Mouse (Mus musculus) heart, embryonic 11.5 days (tissue): ENCODE measurements around the gene Tlx3. TPM values are rescaled to one million over a fixed set of nuclear protein-coding genes. Genes with fewer than 3 reads are reported as not detected.

Experiments
- ATAC-seq: fragments of 200-750 bp; cut with Nextera tagmentation; replicated peaks from 2 replicates; pipeline ENCODE4 v1.8.0; 2017; ENCODE audit warnings: moderate library complexity; ENCODE audit not compliant: insufficient number of reproducible peaks, low FRiP score, low TSS enrichment
- H3K27ac ChIP-seq: fragments of 300-500 bp; sonication (generic); 2 replicates; pipeline ENCODE4 v1.5.1; 2014; ENCODE audit warnings: mild to moderate bottlenecking, low read depth, low read length
- H3K27me3 ChIP-seq: fragments of 300-500 bp; sonication (generic); 2 replicates; pipeline ENCODE4 v1.6.1; 2014; ENCODE audit warnings: mild to moderate bottlenecking, low read length, mixed read lengths; ENCODE audit not compliant: control insufficient read depth, insufficient read depth
- H3K36me3 ChIP-seq: fragments of 300-500 bp; sonication (generic); 2 replicates; pipeline ENCODE4 v1.6.1; 2014; ENCODE audit warnings: mild to moderate bottlenecking, low read length, moderate library complexity, mixed read lengths; ENCODE audit not compliant: control insufficient read depth, insufficient read depth
- H3K4me1 ChIP-seq: fragments of 300-500 bp; sonication (generic); 2 replicates; pipeline ENCODE4 v1.6.1; 2014; ENCODE audit warnings: low read length; ENCODE audit not compliant: control insufficient read depth, insufficient read depth
- H3K4me2 ChIP-seq: fragments of 300-500 bp; sonication (generic); 2 replicates; pipeline ENCODE4 v1.6.1; 2014; ENCODE audit warnings: mild to moderate bottlenecking, moderate library complexity
- H3K4me3 ChIP-seq: fragments of 300-500 bp; sonication (generic); 2 replicates; pipeline ENCODE4 v1.5.1; 2014; ENCODE audit warnings: low read depth, low read length
- H3K9ac ChIP-seq: fragments of 300-500 bp; sonication (generic); 2 replicates; pipeline ENCODE4 v1.6.1; 2014; ENCODE audit warnings: mild to moderate bottlenecking, low read depth, low read length, moderate library complexity
- H3K9me3 ChIP-seq: fragments of 300-500 bp; sonication (generic); replicated peaks from 2 replicates; pipeline ENCODE4 v1.6.1; 2016; ENCODE audit warnings: low read length; ENCODE audit not compliant: control insufficient read depth
- WGBS: fragments of 180-500 bp; shearing (Covaris S2); extraction: QIAGEN DNeasy Blood & Tissue Kit; methylation state at CpG from one replicate; pipeline ENCODE4 v1.1.7; 2014; ENCODE audit not compliant: insufficient replicate concordance; 5-methylcytosine and 5-hydroxymethylcytosine counted together
- polyA plus RNA-seq: library from polyadenylated mRNA; unstranded; fragments of >200 nt; fragmentation: Nextera tagmentation; extraction: Ambion mirVana; gene quantifications from 2 replicates; pipeline ENCODE4 v1.2.1, GENCODE M21; 2014

Gene Tlx3
- polyA plus RNA-seq, 1 experiment from 2014 or later: not detected

DNA sequence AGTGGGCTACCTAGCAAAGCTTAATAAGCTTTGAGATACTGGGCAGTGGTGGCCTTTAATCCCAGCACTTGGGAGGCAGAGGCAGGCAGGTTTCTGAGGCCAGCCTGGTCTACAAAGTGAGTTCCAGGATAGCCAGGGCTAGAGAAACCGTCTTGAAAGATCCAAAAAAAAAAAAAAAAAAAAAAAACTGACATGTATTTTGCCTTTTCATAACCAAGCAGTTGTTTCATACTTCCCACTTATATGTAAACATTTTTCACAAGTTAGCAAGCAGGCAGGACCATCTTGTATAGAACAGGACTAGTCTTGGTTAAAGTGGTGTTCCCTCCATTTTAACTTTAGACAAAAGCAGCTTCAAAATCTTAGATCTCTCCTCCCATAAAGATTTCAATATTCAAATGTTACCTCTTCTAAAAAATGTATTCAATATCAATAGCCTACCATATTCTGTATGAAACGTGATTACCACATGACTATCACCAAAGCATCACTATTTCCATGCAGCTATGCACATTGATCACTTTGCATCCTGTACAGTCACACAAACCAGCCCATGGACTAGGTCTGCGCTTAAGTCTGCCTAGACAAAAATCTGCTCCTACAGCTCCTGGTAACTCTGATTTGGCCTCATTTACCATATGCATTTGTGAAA is 52.1 kb downstream of the Tlx3 start:
- Histone ChIP-seq H3K4me2 (no peak overlapping the region), H3K9ac (no peak overlapping the region), H3K36me3 (peaks cover 15% of the 10 kb centered on the region), H3K9me3 (no peaks in the 10 kb centered on the region), H3K4me1 (peaks cover 10% of the 10 kb centered on the region), H3K27ac (no peak overlapping the region), H3K4me3 (no peak overlapping the region), H3K27me3 (peaks cover 15% of the 10 kb centered on the region; the same call in 1 of the 2 replicates)
- 68% methylated on average over 3 of the region's 3 CpGs for WGBS
- no peak for ATAC-seq

Other genes with a start within 250 kb of the Tlx3 start
- gene Fgf18, start 56.2 kb downstream of the Tlx3 start, polyA plus RNA-seq: 1.8 and 2.5 TPM in 2 replicates
- 632 and 689 TPM in 2 replicates for gene Npm1, start 40.4 kb downstream of the Tlx3 start, polyA plus RNA-seq
- gene Gm12117, start 73.1 kb upstream of the Tlx3 start, polyA plus RNA-seq: not detected in 2 replicates